Mouse (Mus musculus) small intestine, adult 2 months (tissue): ENCODE results near the gene Lypd8.

Experiments used
- CTCF ChIP-seq: fragments of 200-500 bp; IDR thresholded peaks from 2 replicates; pipeline ENCODE4 v1.5.1; 2012; ENCODE audit warnings: low read depth, mild to moderate bottlenecking, control low read depth, inconsistent platforms, low read length, moderate library complexity, mixed read lengths; ENCODE audit not compliant: insufficient replicate concordance, insufficient read length; ENCODE audit errors: extremely low read depth
- POLR2A ChIP-seq: fragments of 200-500 bp; IDR thresholded peaks from 2 replicates; pipeline ENCODE4 v1.6.1; 2012; ENCODE audit warnings: low read depth, mild to moderate bottlenecking, control low read depth, inconsistent platforms, low read length, moderate library complexity

- TF ChIP-seq CTCF (no peak), POLR2A (no peak)
Observed at GRCm38 (mm10) chr11:58418336-58418735, 39.5 kb downstream of the Lypd8 start.
